Mouse (Mus musculus) right cerebral cortex, postnatal 4 days (tissue): Measurements from ENCODE around the gene Cxadr.
A peak's percentile ranks its signal among the peaks of the same experiment; 100 is the strongest.
"Not testable (repeated sequence)": the region's sequence is repeated elsewhere in the genome, so short reads cannot be mapped to it uniquely, and the experiment has no call there.

Experiments
- DNase-seq: peaks from one replicate; pipeline ENCODE4 v3.0.0-alpha.2; 2022

Cxadr gene

GRCm38 (mm10) chr16:78307476-78308192 lies 6.3 kb downstream of the Cxadr start:
- DNase-seq = no peak

GRCm38 (mm10) chr16:78309258-78309657 lies 8.0 kb downstream of the Cxadr start:
- DNase-seq = no peak

GRCm38 (mm10) chr16:78313135-78313887 lies 12.0 kb downstream of the Cxadr start:
- no peak for DNase-seq

GRCm38 (mm10) chr16:78314026-78314425 lies 12.7 kb downstream of the Cxadr start:
- no peak for DNase-seq

GRCm38 (mm10) chr16:78316849-78317248 lies 15.6 kb downstream of the Cxadr start:
- DNase-seq = peak; percentile 57

GRCm38 (mm10) chr16:78317960-78318359 lies 16.7 kb downstream of the Cxadr start:
- DNase-seq = no peak

GRCm38 (mm10) chr16:78319711-78320110 lies 18.4 kb downstream of the Cxadr start:
- DNase-seq = no peak

GRCm38 (mm10) chr16:78321559-78321958 lies 20.3 kb downstream of the Cxadr start:
- DNase-seq = no peak

- DNase-seq = no peak
Measured at GRCm38 (mm10) chr16:78322140-78322539, 20.9 kb downstream of the Cxadr start.

- no peak for DNase-seq
Measured at GRCm38 (mm10) chr16:78325972-78326848, 24.9 kb downstream of the Cxadr start.

- DNase-seq = no peak
Measured at GRCm38 (mm10) chr16:78327562-78327961, 26.3 kb downstream of the Cxadr start.

- no peak for DNase-seq
Measured at GRCm38 (mm10) chr16:78327999-78328398, 26.7 kb downstream of the Cxadr start.

GRCm38 (mm10) chr16:78337226-78337625 lies 35.9 kb downstream of the Cxadr start:
- no peak for DNase-seq

- DNase-seq = no peak
Measured at GRCm38 (mm10) chr16:78341356-78341755, 40.1 kb downstream of the Cxadr start.

- DNase-seq = no peak
Measured at GRCm38 (mm10) chr16:78342767-78343166, 41.5 kb downstream of the Cxadr start.

- DNase-seq = no peak
Measured at GRCm38 (mm10) chr16:78343792-78344191, 42.5 kb downstream of the Cxadr start.

GRCm38 (mm10) chr16:78346662-78347327 lies 45.5 kb downstream of the Cxadr start:
- DNase-seq = no peak

GRCm38 (mm10) chr16:78347328-78347926 lies 46.1 kb downstream of the Cxadr start:
- no peak for DNase-seq

- DNase-seq = no peak
Measured at GRCm38 (mm10) chr16:78357757-78358156, 56.5 kb downstream of the Cxadr start.

GRCm38 (mm10) chr16:78361466-78361865 lies 60.2 kb downstream of the Cxadr start:
- DNase-seq = no peak

- DNase-seq = not testable (repeated sequence)
Measured at GRCm38 (mm10) chr16:78364554-78364953, 63.3 kb downstream of the Cxadr start.

- no peak for DNase-seq
Measured at GRCm38 (mm10) chr16:78371491-78372046, 70.3 kb downstream of the Cxadr start.
